Mouse (Mus musculus) spleen, postnatal 4 days (tissue): ENCODE results near the gene Tmed1.
A peak's percentile ranks its signal among the peaks of the same experiment; 100 is the strongest.
"Not testable (repeated sequence)": the region's sequence is repeated elsewhere in the genome, so short reads cannot be mapped to it uniquely, and the experiment has no call there.

Source experiments
- DNase-seq, 2 experiments: peaks; one replicate each; pipeline ENCODE4 v3.0.0; 2022; ENCODE audit warnings: low spot score in 2 of 2

The Tmed1 gene

DNA sequence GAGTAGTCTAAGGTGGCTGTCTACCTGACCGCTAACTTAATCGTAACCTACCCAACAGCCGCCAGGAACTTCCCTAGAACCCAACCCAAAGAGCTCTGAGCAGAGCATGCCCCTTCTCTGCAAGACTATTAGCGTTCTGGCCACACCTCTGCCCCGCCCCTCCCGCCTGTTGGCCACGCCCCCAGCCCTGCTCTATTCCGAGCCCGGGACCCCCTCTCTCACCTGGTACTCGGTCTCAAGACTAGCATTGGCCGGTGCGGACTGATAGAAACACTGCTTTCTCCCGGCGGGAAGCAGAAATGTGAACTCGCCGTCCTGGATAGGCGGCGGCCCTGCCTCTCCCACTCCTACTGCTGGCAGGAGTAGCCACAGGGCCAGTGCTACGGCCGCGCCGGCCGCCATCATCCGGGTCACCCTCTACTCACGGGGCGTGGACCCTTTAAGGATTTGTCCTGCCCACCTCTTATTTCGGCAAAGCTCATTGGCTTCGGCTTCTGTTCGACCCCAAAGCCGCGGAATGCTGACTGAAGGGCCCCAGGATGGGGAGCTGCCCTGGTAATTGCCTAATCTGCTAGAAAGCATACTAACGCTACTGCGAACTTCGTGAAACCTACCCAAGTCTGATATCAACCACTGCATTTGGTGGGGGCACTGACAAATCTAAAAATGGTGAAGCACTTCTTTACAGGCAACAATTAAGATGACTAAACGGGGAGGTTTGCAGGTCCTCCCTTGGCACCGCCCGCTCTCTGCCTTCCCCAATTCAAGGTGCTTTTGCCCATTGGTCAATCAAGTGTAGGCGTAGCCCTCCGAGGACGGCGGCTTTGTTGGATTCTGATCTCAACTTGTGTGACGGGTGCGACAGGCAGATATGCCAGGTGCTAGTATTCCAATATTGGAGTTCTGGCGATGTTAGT, at the start of gene Tmed1:
TSS of gene Tmed1 (minus strand) at position 481 of the 917 bp plus-strand sequence.
- DNase-seq, result peak; percentile 94 to 96

DNA sequence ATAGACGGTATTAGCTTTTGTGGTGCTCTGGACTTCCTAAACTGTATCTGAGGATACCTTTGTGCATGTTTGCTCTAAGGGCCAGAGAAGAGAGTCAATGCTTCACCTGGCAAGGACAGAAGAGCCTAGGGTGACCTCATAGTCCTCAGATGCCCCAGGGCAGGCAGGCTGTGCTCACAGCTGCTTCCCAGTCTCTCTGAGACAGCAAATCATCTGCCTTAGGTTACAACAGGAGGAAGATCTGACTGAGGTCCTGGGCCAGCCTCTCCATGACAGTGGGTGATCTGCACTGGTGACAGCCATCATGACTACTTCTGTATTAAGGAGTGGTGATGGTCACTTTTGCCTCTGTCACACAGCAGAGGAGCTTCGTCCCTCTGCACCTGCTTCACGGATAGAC, 49.1 kb upstream of the Tmed1 start:
- no peak for DNase-seq

DNA sequence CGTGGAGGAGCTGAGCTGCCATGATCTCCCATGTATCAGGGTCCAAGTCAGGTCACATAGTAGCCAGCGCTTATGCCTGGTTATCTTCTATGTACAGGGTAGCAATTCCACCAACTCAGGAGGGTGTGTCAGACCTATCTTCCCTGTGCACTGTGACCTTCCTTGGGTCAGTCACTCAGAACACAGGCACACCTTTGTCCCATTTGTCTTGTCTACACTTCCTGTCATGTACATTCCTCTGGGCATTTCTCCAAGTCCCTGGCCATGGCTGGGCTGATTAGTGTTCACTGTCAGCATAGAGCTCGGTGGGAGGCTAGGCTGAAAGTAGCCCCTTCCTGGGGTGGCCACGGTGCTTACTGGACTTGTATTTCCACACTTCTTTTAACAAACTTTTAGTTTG, 48.3 kb upstream of the Tmed1 start:
- DNase-seq, result peak; percentile 82 to 83

DNA sequence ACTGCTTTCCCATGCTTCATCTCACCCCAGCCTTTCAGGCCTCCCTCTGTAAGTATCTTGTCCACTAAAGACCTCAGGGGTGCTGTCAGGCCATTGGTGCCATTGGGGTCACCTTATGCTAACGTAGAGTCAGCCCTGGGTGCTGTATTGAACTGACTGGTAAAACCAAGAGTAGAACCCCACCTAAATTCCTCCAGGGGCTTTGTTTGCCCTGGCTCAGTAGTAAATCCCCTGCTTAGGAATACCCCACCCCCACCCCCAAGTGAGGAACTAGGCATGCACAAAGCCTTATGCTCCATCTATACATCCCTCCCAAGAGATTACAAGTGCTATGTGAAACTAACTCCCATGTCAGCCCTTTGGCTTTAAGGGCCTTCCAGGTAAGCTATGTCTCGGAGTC, 47.5 kb upstream of the Tmed1 start:
- DNase-seq, result no peak

DNA sequence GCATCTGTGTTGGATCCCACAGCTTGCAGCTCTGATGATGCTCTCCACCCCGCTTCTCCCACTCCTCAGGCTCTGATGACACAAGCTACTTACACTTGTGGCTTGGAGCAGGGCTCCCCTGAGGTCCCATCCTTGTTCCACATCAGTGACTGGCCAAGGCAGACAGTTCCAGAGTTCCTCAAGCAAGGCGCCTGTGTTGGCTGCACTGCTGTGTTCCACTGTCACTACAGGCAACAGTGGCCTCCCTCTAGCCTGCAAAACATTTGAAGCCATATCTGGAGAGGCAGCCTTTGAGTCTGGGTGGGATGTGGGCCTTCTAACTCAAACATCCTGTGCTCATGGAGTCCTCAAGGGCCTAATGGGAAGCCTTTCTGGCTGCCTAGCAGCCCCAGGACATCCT, 46.9 kb upstream of the Tmed1 start:
- no peak for DNase-seq

DNA sequence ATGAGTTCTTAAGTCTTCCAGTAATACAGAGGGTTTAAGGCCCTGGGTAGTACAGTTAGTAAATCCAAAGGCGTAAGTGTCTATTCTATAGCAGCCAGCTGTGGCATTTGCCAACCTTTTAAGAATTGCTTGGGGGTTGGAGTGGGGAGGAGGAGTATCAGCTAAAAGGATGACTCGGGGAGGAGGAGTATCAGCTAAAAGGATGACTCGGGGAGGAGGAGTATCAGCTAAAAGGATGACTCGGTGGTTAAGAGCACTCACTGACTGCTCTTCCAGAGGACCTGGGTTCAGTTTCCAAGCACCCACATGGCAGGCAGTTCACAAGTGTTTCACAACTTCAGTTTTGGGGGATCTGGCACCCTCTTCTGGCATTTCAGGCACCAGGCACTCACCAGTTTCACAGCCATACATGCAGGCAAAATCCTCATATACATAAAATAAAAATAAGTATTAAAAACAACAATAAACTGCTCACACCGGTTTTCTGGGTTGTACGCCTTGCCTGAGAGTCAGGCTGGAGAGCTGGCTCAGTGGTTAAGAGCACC, 45.2 kb upstream of the Tmed1 start:
- no peak for DNase-seq

DNA sequence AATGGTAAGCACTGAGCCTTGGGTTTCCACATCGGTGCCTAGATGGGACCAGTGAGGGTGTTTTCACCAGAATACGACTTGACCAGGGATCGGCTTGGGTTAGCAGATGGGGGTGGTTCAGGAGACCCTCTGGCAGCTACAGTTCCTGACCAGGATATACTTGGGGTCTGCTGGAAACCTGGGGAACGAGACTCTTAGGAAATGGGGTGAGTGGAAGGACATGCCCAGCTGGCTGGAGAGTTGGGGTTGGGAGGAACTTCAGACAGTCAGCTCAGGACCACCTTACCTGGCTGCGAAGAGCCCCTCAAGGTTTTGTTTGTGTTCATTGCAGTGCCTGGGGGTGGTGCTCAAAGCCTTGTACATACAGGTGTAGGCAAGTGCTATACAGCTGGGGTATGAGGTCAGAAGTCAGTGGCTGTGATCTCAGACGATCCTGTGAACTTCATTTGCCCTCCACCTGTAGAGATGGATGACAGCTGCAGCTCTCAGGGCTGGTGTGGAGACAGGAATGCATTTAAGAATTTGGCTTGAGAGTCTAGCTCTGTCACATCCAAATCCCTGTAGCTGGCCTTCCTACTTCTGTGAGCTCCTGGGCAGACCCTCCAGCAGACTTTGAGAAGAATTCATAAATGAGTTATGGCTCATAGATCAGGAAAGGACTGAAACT, 43.7 kb upstream of the Tmed1 start:
- DNase-seq, result peak in 1 of 2 experiments; percentile 53

DNA sequence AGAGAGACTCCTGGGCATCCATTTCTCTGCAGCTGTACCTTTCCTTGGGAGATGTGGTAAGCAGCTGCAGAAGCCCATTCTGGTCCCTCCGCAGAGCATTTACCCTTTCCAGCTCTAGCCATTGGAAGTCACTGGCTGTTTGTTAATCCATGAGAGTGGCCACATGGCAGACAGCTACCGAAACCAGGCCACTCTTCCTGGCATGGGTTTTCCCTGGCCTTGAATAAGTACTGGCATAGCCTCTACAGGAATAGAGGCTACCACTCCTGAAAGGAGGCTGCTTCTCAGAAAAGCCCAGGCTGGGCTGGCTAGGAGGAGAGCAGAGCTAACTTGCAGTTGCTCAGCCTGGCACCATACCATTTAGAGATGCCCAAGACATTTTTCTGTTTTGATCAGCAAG, 41.0 kb upstream of the Tmed1 start:
- no peak for DNase-seq

DNA sequence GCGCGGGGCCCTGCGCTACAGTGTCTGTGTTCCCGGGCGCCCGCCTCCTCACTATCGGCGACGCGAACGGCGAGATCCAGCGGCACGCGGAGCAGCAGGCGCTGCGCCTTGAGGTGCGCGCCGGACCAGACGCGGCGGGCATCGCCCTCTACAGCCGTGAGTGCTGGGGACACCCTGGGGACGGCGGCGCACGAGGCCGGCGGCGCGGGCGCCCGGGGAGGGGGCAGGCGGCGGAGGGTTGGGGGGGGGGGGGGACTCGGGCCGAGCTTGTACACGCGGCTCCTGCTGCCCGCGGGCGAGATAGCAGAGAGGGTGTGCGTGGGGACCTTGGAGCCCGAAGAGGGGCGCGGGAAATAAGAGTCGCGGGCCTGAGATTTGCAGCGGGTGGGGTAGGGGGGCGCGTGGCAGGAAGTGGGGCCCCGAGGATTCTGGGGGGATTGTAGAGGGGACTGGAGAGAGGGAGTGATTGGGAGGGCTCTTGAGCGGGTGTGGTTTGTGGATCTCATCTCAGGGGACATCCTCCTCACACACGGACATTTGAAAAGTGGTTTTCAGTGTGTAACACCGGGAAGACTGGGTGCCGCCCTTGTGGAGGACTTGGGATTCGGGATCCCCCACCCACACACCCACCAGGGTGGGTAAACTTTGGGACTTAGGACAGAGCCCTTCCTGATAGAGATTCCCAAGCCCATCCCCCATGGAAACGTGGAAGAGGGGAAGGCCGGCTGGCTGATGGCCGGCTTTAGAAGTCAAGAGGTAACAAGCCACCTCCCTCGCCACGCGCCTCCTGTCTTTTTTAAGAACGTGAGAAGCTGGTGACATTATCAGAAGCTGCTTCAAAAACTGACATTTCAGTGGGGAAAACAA, 37.3 kb upstream of the Tmed1 start:
- DNase-seq, result peak in 1 of 2 experiments; percentile 76

DNA sequence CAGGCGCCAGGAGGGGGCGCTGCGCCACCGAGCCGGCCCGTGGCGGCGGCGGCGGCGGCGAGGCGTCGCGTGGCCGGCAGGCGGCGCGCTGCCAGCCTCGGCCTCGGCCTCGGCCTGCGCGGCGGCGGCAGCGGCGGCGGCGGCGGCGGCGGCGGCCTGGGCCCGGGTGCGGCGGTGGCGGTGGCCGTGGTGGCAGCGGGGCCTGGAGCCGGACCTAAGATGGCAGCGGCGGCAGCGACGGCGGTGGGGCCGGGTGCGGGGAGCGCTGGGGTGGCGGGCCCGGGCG, 36.7 kb upstream of the Tmed1 start, which contains the start of gene Carm1:
TSS of gene Carm1 (plus strand) at position 106 of the 286 bp plus-strand sequence.
- no peak for DNase-seq

DNA sequence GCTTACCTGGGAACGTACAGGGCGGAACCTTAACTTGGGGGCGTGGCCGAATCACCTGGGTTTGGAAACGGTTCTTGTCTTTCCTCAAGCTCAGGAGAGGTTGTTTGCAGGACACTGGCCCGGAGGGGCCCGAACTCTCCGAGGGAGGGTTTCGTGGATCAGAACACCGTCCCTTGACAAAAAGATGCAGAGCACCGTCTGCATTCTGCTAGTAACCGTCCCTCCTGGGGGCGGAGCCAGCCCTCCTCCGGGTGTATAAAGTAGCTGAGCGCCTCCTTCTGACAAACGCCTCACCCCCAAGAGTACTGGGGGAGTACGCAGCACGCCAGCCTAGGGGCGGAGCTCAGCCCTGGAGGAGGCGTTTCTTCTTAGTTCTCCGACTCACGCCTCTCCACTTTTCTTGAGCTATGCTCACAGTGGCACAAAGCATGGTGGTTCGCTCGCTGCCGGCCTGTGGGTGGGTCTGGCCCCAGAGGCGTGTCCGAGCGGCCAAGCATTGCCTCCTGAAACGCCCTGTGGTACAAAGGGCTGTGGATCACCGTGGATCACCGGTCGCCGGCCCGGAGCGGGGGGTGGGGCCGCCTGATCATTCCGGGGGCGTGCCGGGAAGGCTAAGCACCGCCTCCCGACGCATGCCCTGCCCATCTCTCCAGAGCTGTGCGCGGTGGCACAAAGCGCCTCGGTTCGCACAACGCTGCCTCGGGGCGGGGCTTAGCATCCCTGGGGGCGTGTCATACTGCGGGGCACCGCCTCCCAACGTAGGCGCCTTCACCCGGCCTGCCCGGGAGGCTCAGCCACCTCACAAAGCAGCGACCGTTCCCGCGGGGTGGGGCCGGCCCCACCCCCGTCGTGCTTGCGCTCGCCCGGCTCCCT, 36.1 kb upstream of the Tmed1 start:
- peak; percentile 100 for DNase-seq

DNA sequence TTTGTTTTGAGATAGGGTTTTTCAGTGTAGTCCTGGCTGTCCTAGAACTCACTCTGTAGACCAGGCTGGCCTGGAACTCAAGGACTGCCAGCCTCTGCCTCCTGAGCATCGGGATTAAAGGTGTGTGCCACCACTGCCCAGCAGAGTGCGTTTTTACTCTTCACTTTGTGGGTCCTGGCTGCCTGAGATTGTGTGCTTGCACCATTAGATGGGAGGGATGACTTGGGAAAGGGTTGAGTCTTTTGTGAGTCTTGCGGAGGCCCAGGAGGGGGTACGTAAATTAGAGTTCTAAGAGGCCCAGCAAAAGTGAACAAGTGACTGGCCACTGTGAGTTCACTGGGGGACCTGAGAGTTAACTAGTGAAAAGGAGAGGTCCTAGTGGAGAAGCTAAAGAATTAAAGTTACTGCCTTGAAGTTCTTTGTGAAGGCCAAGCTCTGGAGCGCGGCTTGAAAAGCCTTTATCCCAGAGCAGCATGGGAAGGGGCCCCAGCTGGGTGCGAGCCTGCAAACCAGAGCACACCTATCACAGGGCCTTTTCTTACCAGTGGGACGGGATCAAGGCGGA, 35.4 kb upstream of the Tmed1 start:
- no peak for DNase-seq

DNA sequence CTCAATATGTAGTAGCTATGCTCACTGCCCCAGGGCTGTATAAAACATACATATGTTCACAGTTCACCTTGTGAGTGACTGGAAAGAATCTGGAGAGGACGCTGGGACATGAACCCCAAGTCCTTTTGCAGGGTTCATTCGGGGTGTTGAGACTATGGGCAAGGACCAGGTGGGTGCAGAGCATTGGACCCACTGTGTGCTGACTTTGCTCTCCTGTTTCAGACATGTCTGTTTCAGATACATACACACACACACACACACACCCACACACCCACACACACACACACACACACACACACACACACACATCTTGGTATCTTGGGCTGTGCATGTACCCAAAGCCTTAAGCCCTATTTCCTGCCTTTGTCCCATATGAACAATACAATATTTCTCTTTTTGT, 31.9 kb upstream of the Tmed1 start:
- DNase-seq, result not testable (repeated sequence)

DNA sequence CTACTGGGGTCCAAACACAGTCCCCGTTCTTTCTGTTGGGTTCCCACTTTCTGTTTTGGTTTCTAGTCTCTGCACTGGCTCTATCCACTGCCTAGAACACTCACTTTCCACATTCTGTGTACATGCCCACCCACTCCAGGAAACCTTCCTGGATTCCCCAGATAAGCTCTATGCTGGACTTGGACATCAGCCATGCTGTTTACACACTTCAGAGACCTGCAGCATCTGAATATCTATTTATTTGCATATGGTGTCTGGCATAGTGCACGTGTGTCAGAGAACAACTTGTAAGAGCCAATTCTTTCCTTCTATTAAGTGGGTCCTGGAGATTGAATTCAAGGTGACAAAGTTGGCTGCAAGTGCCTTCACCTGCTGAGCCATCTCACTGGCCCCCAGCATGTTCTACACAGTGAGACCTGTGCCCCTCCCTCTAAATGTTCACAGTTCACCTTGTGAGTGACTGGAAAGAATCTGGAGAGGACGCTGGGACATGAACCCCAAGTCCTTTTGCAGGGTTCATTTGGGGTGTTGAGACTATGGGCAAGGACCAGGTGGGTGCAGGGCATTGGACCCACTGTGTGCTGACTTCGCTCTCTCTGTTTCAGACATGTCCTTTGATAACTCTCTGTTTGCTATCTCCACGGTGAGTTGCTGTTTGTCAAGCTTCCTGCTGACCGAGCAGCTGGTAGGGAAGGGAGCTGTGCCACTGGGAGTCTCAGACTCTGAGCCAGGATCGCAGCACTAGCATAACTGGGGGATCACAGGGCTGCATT, 30.1 kb upstream of the Tmed1 start:
- DNase-seq, result no peak

DNA sequence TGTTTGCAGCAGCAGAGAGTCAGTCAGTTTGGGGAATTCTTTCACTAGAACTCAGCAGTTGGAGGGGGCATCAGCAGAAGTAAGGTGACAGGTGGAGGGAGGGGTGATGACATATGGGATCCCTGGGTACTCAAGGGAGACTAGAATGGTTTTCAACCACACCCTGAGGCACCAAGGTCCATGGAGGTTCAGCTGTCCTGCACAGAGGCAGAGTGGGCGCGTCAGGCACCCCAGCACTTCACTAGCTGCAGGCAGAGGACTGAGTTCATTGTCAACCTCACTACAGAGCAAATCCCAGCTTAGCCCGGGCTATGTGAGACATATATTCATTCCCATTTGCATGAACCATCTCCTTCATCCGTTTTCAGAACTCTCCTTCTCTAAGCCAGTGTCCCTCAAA, 27.0 kb upstream of the Tmed1 start:
- no peak for DNase-seq

DNA sequence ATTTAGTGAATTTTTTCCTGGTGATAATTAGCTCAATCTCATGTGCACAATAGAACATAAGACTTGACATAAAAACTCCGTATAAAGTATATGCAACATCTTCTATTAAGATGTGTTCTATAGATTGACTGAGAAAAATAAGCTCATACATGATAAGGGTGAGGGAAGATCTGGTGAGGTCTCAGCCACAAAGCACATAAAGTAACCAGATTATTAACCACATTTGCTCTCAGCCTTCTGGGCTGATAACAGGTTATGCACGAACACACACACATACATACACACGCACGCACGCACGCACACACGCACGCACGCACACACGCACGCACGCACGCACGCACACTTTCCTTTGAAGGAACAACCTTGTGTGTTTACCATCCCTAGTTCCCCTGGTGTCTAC, 26.4 kb upstream of the Tmed1 start:
- DNase-seq, result no peak

DNA sequence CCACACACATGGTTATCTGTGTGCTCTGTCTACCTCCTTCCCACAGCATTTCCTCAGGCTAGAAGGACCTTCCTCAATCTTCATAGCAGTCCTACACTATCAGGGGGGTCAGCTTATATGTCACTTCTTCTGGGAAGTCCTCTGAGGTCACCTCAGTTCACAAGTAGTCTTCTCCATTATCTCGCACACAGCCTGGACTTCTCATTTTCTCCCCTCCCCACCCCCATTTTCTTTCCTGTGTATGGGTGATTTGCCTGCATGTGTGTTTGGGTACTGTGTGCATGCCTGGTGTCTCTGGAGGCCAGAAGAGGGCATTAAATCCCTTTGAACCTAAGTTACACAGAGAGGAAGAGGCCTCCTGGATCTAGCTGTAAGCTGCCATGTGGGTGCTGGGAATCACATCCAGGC, 17.9 kb upstream of the Tmed1 start:
- DNase-seq, result no peak

DNA sequence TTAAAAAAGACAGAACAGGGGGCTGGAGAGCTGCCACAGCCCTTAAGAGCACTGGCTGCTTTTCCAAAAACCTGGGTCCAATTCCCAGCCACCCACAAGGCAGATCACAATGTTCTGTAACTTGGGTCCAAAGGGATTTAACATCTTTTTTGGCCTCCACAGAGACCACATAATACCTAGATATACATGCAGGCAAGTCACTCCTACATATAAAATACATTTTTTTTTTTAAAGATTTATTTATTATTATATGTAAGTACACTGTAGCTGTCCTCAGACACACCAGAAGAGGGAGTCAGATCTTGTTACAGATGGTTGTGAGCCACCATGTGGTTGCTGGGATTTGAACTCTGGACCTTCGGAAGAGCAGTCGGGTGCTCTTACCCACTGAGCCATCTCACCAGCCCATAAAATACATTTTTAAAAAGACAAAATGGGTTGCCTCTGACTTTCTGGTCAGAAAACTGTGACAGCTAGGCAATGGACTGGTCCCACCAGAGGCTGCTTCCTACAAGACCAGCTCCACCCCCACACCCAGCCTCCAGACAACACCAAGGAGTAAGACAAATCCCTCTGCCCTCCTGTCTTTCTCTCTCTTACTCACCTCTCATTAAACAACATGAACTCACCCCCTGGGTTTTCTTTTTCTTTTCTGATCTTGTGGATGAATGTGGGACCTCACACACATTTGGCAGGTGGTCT, 17.2 kb upstream of the Tmed1 start:
- no peak for DNase-seq

DNA sequence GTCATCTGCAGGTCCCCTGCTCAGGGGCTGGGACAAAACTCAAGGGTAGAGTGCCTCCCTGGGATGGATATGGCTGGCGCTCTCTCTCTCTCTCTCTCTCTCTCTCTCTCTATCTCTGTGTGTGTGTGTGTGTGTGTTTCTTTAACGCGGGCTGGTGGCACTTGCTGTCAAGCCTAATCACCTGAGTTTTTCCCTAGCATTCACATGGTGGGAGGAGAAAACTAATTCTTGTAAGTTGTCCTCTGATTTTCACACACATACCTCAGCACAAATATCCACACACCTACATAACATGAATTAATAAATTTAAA, 16.5 kb upstream of the Tmed1 start:
- DNase-seq, result no peak
